Mouse (Mus musculus) G1E (cell line): ENCODE measurements around the gene Camkmt. TPM values are rescaled to one million over a fixed set of nuclear protein-coding genes. Genes with fewer than 3 reads are reported as not detected.

Experiments used
- ATAC-seq: 2 replicates; pipeline ENCODE4 v1.8.0; 2016; ENCODE audit warnings: mild to moderate bottlenecking; ENCODE audit not compliant: insufficient number of reproducible peaks, poor library complexity, low FRiP score, severe bottlenecking; ENCODE audit errors: extremely low read depth
- DNase-seq: peaks from one replicate; pipeline ENCODE4 v3.0.0; 2012; ENCODE audit warnings: low spot score
- H3K27me3 ChIP-seq: 2 replicates; pipeline ENCODE4 v1.6.1; 2012; ENCODE audit warnings: mild to moderate bottlenecking, low read length, inconsistent platforms; ENCODE audit not compliant: insufficient read depth
- H3K36me3 ChIP-seq: replicated peaks from 2 replicates; pipeline ENCODE3; 2012; ENCODE audit warnings: mild to moderate bottlenecking, inconsistent platforms
- H3K4me1 ChIP-seq: 2 replicates; pipeline ENCODE4 v1.6.1; 2012; ENCODE audit warnings: low read depth, low read length, inconsistent platforms, mixed read lengths; ENCODE audit not compliant: insufficient read depth
- H3K4me3 ChIP-seq: 2 replicates; pipeline ENCODE4 v1.5.1; 2012; ENCODE audit warnings: low read depth, mild to moderate bottlenecking, inconsistent platforms, low read length, moderate library complexity, mixed read lengths
- H3K9me3 ChIP-seq: replicated peaks from 2 replicates; pipeline ENCODE4 v1.6.1; 2012; ENCODE audit warnings: inconsistent platforms
- CTCF ChIP-seq: IDR thresholded peaks from 2 replicates; pipeline ENCODE4 v1.5.1; 2012; ENCODE audit warnings: low read depth, low read length, inconsistent platforms, mixed read lengths
- GATA1 ChIP-seq: IDR thresholded peaks from 2 replicates; pipeline ENCODE4 v1.6.1; 2012; ENCODE audit warnings: borderline replicate concordance, low read length, inconsistent platforms, mixed read lengths
- GATA2 ChIP-seq: IDR thresholded peaks from 2 replicates; pipeline ENCODE4 v1.6.1; 2012; ENCODE audit warnings: low read depth, low read length, inconsistent platforms, borderline replicate concordance
- POLR2AphosphoS5 ChIP-seq: IDR thresholded peaks from 2 replicates; pipeline ENCODE4 v1.6.1; 2012; ENCODE audit warnings: low read depth, low read length, inconsistent platforms; ENCODE audit not compliant: insufficient replicate concordance
- TAL1 ChIP-seq: conservative IDR thresholded peaks from 2 replicates; pipeline ENCODE4 v1.6.1; 2012; ENCODE audit warnings: low read depth, low read length, inconsistent platforms, mixed read lengths
- polyA plus RNA-seq: library from polyadenylated mRNA; stranded (reverse); fragments of >175 nt; gene quantifications from 2 replicates; pipeline ENCODE4 v1.2.3, GENCODE M21; 2012
- total RNA-seq, 2 experiments: library from RNA; stranded (forward) in 1 of 2; stranded (reverse) in 1 of 2; fragments of 200-1000 nt in 1 of 2; fragments of >200 nt in 1 of 2; fragmentation: Nextera tagmentation in 1 of 2; gene quantifications; 2 replicates each; pipeline ENCODE4 v1.2.3; 2014 to 2017

Gene Camkmt
- total and polyA plus RNA-seq, 3 experiments = 1.6 to 8.0 (median 1.7) TPM

GRCm38 (mm10) chr17:85372076-85372475 lies 281.7 kb downstream of the Camkmt start:
- Histone ChIP-seq H3K4me1 (peaks cover 44% of the 10 kb centered on the region), H3K36me3 (no peaks in the 10 kb centered on the region), H3K27me3 (peaks cover 4% of the 10 kb centered on the region; the same call in 1 of the 2 replicates), H3K4me3 (no peak overlapping the region), H3K9me3 (no peaks in the 10 kb centered on the region)
- ATAC-seq (no peak), DNase-seq (no peak)
- no peak for TF ChIP-seq GATA2

GRCm38 (mm10) chr17:85372523-85372922 lies 282.2 kb downstream of the Camkmt start:
- ATAC-seq (no peak), DNase-seq (no peak)
- Histone ChIP-seq H3K4me1 (peaks cover 44% of the 10 kb centered on the region), H3K4me3 (no peak overlapping the region), H3K27me3 (peaks cover 4% of the 10 kb centered on the region; the same call in 1 of the 2 replicates), H3K9me3 (no peaks in the 10 kb centered on the region), H3K36me3 (no peaks in the 10 kb centered on the region)
- TF ChIP-seq CTCF (no peak), GATA1 (no peak), TAL1 (no peak), POLR2AphosphoS5 (no peak), GATA2 (no peak)

- H3K9me3 ChIP-seq = no peaks in the 10 kb centered on the region
- H3K4me3 ChIP-seq = peak overlapping the region; percentile 5; the same call in 1 of the 2 replicates
- no peaks in the 10 kb centered on the region for H3K36me3 ChIP-seq
- H3K27me3 ChIP-seq = no peaks in the 10 kb centered on the region; the same call in 1 of the 2 replicates
- peaks cover 38% of the 10 kb centered on the region for H3K4me1 ChIP-seq
- no peak for TF ChIP-seq POLR2AphosphoS5
- TF ChIP-seq CTCF = no peak
- TF ChIP-seq TAL1 = no peak
- no peak for TF ChIP-seq GATA1
- no peak for TF ChIP-seq GATA2
- no peak for DNase-seq
- no peak for ATAC-seq
These were observed 283.9 kb downstream of the Camkmt start for GRCm38 (mm10) chr17:85374100-85374833.

- peak; percentile 22 for DNase-seq
- Histone ChIP-seq H3K4me3 (peak overlapping the region; percentile 56; the same call in 1 of the 2 replicates), H3K4me1 (peaks cover 40% of the 10 kb centered on the region), H3K27me3 (no peaks in the 10 kb centered on the region; the same call in 1 of the 2 replicates), H3K9me3 (no peaks in the 10 kb centered on the region), H3K36me3 (no peaks in the 10 kb centered on the region)
- ATAC-seq = no peak; the same call in 1 of the 2 replicates
- no peak for TF ChIP-seq POLR2AphosphoS5
- TF ChIP-seq GATA2 = no peak
- TF ChIP-seq GATA1 = no peak
- TF ChIP-seq CTCF = no peak
- no peak for TF ChIP-seq TAL1
These were observed 284.5 kb downstream of the Camkmt start for GRCm38 (mm10) chr17:85374834-85375176.

GRCm38 (mm10) chr17:85375523-85375922 lies 285.2 kb downstream of the Camkmt start:
- ATAC-seq = no peak
- Histone ChIP-seq H3K36me3 (no peaks in the 10 kb centered on the region), H3K4me3 (no peak overlapping the region), H3K9me3 (no peaks in the 10 kb centered on the region), H3K4me1 (peaks cover 37% of the 10 kb centered on the region), H3K27me3 (no peaks in the 10 kb centered on the region; the same call in 1 of the 2 replicates)
- no peak for TF ChIP-seq GATA2
- no peak for TF ChIP-seq POLR2AphosphoS5
- TF ChIP-seq GATA1 = no peak
- no peak for DNase-seq

GRCm38 (mm10) chr17:85377496-85377895 lies 287.1 kb downstream of the Camkmt start:
- Histone ChIP-seq H3K36me3 (no peaks in the 10 kb centered on the region), H3K27me3 (no peaks in the 10 kb centered on the region), H3K4me1 (peaks cover 51% of the 10 kb centered on the region), H3K4me3 (no peak overlapping the region), H3K9me3 (no peaks in the 10 kb centered on the region)
- no peak for TF ChIP-seq GATA1
- TF ChIP-seq TAL1 = no peak
- no peak for TF ChIP-seq CTCF
- no peak for TF ChIP-seq POLR2AphosphoS5
- no peak for TF ChIP-seq GATA2
- DNase-seq = no peak
- no peak for ATAC-seq

- ATAC-seq (no peak), DNase-seq (no peak)
- TF ChIP-seq CTCF (no peak), TAL1 (no peak), GATA1 (no peak), GATA2 (no peak), POLR2AphosphoS5 (no peak)
- Histone ChIP-seq H3K4me1 (peaks cover 53% of the 10 kb centered on the region), H3K4me3 (no peak overlapping the region), H3K36me3 (no peaks in the 10 kb centered on the region), H3K9me3 (no peaks in the 10 kb centered on the region), H3K27me3 (no peaks in the 10 kb centered on the region)
These were observed 288.7 kb downstream of the Camkmt start for GRCm38 (mm10) chr17:85379101-85379500.
